Mouse (Mus musculus): ENCODE measurements around the gene Otud7a. TPM values are rescaled to one million over a fixed set of nuclear protein-coding genes. Genes with fewer than 3 reads are reported as not detected.

Gene Otud7a
- polyA plus RNA-seq, 1 experiment from 2014 or later, result 0.48 TPM

DNA sequence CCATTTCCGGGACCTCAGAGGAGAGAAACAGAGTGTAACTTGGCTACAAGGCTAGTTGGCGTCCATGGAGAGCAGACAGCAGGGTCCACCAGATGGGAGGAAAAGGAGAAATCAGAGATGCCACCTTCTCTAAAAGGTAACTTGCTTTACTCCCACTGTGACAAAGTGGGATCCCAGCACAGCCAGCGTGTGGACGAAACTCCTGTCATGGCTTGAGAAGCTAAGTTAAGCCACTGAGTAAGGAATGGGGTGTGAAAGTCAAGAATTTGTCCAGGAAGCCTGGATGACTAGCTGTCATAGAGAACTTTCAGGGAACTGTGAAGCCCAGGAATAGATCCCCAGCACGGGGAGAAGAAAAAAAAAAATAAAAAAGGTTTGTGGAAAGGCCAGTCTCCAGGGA is 232.1 kb downstream of the Otud7a start:
- Histone ChIP-seq H3K36me3 (ENCODE audit: control insufficient read depth, insufficient read depth, low read length) (no peaks in the 10 kb centered on the region), H3K4me2 (replicated peaks; ENCODE audit: low read depth, low read length) (no peak overlapping the region), H3K9me3 (ENCODE audit: control insufficient read depth, low read depth, low read length) (no peaks in the 10 kb centered on the region), H3K27me3 (ENCODE audit: control insufficient read depth, insufficient read depth, low read length) (no peaks in the 10 kb centered on the region), H3K4me1 (ENCODE audit: control insufficient read depth, insufficient read depth, low read length) (no peaks in the 10 kb centered on the region), H3K27ac (ENCODE audit: low read length) (no peak overlapping the region), H3K9ac (replicated peaks; ENCODE audit: low read depth, low read length) (no peak overlapping the region), H3K4me3 (ENCODE audit: low read depth, low read length) (no peak overlapping the region)
- ATAC-seq (ENCODE audit: insufficient number of reproducible peaks, insufficient read depth, low FRiP score, low read depth), result no peak
- 85% methylated on average over 5 of the region's 5 CpGs for WGBS

DNA sequence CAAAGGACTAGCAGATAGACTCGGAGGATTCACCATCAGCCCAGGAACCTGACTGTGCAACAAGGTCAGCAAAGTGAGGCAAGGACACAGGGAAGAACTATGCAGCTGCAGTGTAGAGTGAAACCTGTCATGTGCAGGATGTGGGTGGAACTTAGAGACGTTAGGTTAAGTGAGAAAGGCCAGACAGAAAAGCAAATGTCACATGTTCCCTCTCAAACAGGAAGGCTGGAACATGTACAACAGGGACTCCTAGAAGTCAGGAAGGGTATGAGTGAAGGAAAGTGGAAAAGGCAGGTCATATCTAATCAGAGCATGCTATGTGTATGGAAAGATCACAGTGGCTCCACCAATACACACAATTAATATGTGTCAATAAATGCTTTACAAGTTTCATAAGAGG is 232.6 kb downstream of the Otud7a start:
- Histone ChIP-seq H3K9ac (replicated peaks; ENCODE audit: low read depth, low read length) (no peak overlapping the region), H3K4me1 (ENCODE audit: control insufficient read depth, insufficient read depth, low read length) (no peaks in the 10 kb centered on the region)
- WGBS, result 42% methylated on average over 2 of the region's 2 CpGs

DNA sequence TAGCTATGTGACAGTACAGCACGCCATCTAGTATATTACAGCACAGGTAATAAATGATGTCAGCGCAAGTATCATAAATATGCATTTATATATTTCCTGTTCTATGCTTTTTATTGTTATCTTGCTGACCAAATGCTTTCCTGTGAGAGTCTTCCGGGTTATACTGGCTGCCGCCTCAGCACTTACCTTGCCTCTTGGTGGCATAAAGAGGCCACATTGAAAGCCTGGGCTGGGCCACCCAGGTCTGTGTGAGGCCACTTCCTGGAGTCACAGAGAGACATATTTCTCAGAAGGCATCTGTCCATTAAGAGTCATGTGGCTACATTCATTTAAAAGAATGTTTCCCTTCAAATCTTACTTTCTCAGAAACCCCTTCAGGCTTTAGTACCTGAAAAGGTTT is 242.5 kb downstream of the Otud7a start:
- no peaks in the 10 kb centered on the region for H3K27me3 ChIP-seq (ENCODE audit: control insufficient read depth, insufficient read depth, low read length)

More for the DNA sequence above, 232.6 kb downstream of the Otud7a start:
- ATAC-seq (ENCODE audit: insufficient number of reproducible peaks, insufficient read depth, low FRiP score, low read depth), result no peak
- H3K27me3 ChIP-seq (ENCODE audit: control insufficient read depth, insufficient read depth, low read length), result no peaks in the 10 kb centered on the region
- no peak overlapping the region for H3K27ac ChIP-seq (ENCODE audit: low read length)
- no peak overlapping the region for H3K4me2 ChIP-seq (replicated peaks; ENCODE audit: low read depth, low read length)
- H3K36me3 ChIP-seq (ENCODE audit: control insufficient read depth, insufficient read depth, low read length), result no peaks in the 10 kb centered on the region
- H3K4me3 ChIP-seq (ENCODE audit: low read depth, low read length), result no peak overlapping the region
- H3K9me3 ChIP-seq (ENCODE audit: control insufficient read depth, low read depth, low read length), result no peaks in the 10 kb centered on the region

DNA sequence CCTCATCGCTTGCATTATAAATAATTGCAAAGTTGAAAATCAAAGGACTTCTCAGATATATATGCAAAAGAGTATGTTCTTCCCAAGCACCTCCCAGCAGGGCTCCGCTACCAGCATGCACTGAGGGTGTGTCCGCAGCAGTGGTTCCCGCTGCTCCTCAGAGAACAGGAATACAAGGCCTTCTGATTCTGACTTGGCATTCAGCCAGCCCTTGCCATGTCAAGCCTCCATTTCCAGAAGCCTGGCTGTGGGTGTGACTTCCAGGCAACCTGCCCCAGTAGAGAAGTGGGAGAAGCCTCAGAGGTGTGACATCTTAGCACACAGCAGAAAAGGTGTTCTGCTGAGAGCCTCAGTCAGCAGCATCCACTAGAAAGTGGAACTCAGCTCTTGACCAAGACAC is 253.4 kb downstream of the Otud7a start:
- no peaks in the 10 kb centered on the region for H3K27me3 ChIP-seq (ENCODE audit: control insufficient read depth, insufficient read depth, low read length)
- H3K27ac ChIP-seq (ENCODE audit: low read length), result no peak overlapping the region
- no peak overlapping the region for H3K4me2 ChIP-seq (replicated peaks; ENCODE audit: low read depth, low read length)
- no peak overlapping the region for H3K9ac ChIP-seq (replicated peaks; ENCODE audit: low read depth, low read length)
- no peak overlapping the region for H3K4me3 ChIP-seq (ENCODE audit: low read depth, low read length)
- no peaks in the 10 kb centered on the region for H3K36me3 ChIP-seq (ENCODE audit: control insufficient read depth, insufficient read depth, low read length)
- WGBS, result 71% methylated on average over 4 of the region's 4 CpGs
- no peak for ATAC-seq (ENCODE audit: insufficient number of reproducible peaks, insufficient read depth, low FRiP score, low read depth)
- H3K9me3 ChIP-seq (ENCODE audit: control insufficient read depth, low read depth, low read length), result no peaks in the 10 kb centered on the region
- H3K4me1 ChIP-seq (ENCODE audit: control insufficient read depth, insufficient read depth, low read length), result no peaks in the 10 kb centered on the region

More for the DNA sequence above, 242.5 kb downstream of the Otud7a start:
- Histone ChIP-seq H3K4me3 (ENCODE audit: low read depth, low read length) (no peak overlapping the region), H3K27ac (ENCODE audit: low read length) (no peak overlapping the region), H3K9me3 (ENCODE audit: control insufficient read depth, low read depth, low read length) (no peaks in the 10 kb centered on the region), H3K4me2 (replicated peaks; ENCODE audit: low read depth, low read length) (no peak overlapping the region), H3K9ac (replicated peaks; ENCODE audit: low read depth, low read length) (no peak overlapping the region), H3K36me3 (ENCODE audit: control insufficient read depth, insufficient read depth, low read length) (no peaks in the 10 kb centered on the region), H3K4me1 (ENCODE audit: control insufficient read depth, insufficient read depth, low read length) (no peaks in the 10 kb centered on the region)
- ATAC-seq (ENCODE audit: insufficient number of reproducible peaks, insufficient read depth, low FRiP score, low read depth), result no peak
- 78% methylated on average over 4 of the region's 4 CpGs for WGBS

DNA sequence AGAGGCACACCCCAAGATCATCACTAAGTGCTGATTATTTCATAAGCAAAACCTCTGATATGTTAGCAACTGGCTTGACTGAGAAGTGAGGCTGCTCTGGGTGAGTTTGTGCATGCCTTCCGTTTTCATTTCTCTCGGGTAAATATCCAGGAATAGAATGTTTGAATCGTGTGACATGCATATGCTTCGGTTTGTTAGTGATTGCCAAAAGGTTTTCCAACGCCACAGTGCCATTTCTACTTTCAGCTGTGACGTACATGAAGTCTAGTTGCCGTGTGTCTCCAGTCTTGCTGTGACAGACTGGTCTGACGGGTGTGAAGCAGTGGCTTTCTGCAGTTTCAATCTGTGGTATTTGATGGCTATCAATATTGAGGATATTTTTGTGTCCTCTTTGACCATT is 273.4 kb downstream of the Otud7a start:
- 84% methylated on average over 8 of the region's 8 CpGs for WGBS
- Histone ChIP-seq H3K9me3 (ENCODE audit: control insufficient read depth, low read depth, low read length) (no peaks in the 10 kb centered on the region), H3K4me1 (ENCODE audit: control insufficient read depth, insufficient read depth, low read length) (no peaks in the 10 kb centered on the region), H3K4me2 (replicated peaks; ENCODE audit: low read depth, low read length) (no peak overlapping the region), H3K27ac (ENCODE audit: low read length) (no peak overlapping the region), H3K9ac (replicated peaks; ENCODE audit: low read depth, low read length) (no peak overlapping the region), H3K4me3 (ENCODE audit: low read depth, low read length) (no peak overlapping the region), H3K36me3 (ENCODE audit: control insufficient read depth, insufficient read depth, low read length) (no peaks in the 10 kb centered on the region), H3K27me3 (ENCODE audit: control insufficient read depth, insufficient read depth, low read length) (no peaks in the 10 kb centered on the region)
- no peak for ATAC-seq (ENCODE audit: insufficient number of reproducible peaks, insufficient read depth, low FRiP score, low read depth)

DNA sequence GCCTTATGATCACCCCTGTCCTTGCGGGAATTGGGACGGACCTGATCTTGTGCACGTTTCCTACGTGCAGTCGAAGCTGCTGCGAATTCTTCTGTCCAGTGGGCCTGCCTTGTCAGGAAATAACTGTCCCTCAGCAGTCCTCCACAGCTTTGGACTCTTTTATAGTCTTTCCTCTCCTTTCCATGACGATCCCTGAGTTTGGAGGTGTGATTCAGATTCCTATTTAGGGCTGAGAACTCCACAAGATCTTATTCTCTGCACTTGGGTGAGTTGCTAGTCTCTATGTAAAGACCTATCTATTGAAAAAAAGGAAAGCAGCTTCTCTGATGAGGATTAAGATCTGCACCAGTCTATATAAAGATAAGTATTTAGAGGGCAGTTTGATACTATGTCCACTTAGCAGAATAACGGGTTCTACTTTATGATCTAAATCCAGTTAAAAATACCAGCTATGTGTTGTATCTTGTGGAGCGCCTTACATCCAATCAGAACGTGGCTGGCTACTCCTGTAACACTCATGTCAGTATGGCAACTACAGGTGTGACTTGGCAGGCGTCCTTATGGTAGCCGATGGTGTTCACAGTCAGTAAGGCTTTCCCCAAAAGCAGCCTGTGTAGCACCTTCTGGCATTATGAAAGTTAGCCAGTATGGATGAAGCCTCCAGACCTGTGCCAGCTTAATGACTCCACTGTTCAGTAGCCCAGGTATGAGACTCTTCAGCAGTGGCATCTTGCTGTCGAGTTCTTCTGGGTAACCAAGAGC is 274.8 kb downstream of the Otud7a start:
- H3K36me3 ChIP-seq (ENCODE audit: control insufficient read depth, insufficient read depth, low read length), result no peaks in the 10 kb centered on the region
- no peaks in the 10 kb centered on the region for H3K9me3 ChIP-seq (ENCODE audit: control insufficient read depth, low read depth, low read length)
- WGBS, result 85% methylated on average over 13 of the region's 13 CpGs
- no peak overlapping the region for H3K4me2 ChIP-seq (replicated peaks; ENCODE audit: low read depth, low read length)
- no peak overlapping the region for H3K27ac ChIP-seq (ENCODE audit: low read length)
- no peak overlapping the region for H3K9ac ChIP-seq (replicated peaks; ENCODE audit: low read depth, low read length)
- no peak for ATAC-seq (ENCODE audit: insufficient number of reproducible peaks, insufficient read depth, low FRiP score, low read depth)
- H3K4me1 ChIP-seq (ENCODE audit: control insufficient read depth, insufficient read depth, low read length), result no peaks in the 10 kb centered on the region
- no peaks in the 10 kb centered on the region for H3K27me3 ChIP-seq (ENCODE audit: control insufficient read depth, insufficient read depth, low read length)
- H3K4me3 ChIP-seq (ENCODE audit: low read depth, low read length), result no peak overlapping the region

DNA sequence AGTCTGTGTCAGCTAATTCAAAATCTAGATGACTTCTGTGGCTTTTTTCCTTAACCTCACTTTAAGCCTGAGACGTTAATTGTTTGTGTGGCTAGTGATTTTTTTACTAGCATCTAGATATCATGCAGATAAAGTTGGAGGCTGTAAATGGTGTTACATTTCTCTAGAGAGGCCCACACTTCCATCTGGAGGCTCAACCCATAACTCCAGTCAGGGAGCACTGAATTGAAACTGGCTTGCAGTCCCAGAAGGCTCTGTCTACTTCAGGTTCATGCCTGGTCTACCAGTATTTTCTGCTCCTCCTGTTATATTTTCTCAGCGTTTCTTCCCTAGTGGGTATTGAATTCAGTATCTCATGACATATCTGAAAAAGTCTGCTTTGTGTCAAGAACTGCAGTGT is 276.1 kb downstream of the Otud7a start:
- H3K27ac ChIP-seq (ENCODE audit: low read length), result no peak overlapping the region
- no peaks in the 10 kb centered on the region for H3K27me3 ChIP-seq (ENCODE audit: control insufficient read depth, insufficient read depth, low read length)
- no peak overlapping the region for H3K4me3 ChIP-seq (ENCODE audit: low read depth, low read length)
- no peaks in the 10 kb centered on the region for H3K9me3 ChIP-seq (ENCODE audit: control insufficient read depth, low read depth, low read length)
- no peak overlapping the region for H3K4me2 ChIP-seq (replicated peaks; ENCODE audit: low read depth, low read length)
- H3K9ac ChIP-seq (replicated peaks; ENCODE audit: low read depth, low read length), result no peak overlapping the region
- 53% methylated on average over 2 of the region's 2 CpGs for WGBS
- H3K4me1 ChIP-seq (ENCODE audit: control insufficient read depth, insufficient read depth, low read length), result no peaks in the 10 kb centered on the region
- H3K36me3 ChIP-seq (ENCODE audit: control insufficient read depth, insufficient read depth, low read length), result no peaks in the 10 kb centered on the region
- ATAC-seq (ENCODE audit: insufficient number of reproducible peaks, insufficient read depth, low FRiP score, low read depth), result no peak

DNA sequence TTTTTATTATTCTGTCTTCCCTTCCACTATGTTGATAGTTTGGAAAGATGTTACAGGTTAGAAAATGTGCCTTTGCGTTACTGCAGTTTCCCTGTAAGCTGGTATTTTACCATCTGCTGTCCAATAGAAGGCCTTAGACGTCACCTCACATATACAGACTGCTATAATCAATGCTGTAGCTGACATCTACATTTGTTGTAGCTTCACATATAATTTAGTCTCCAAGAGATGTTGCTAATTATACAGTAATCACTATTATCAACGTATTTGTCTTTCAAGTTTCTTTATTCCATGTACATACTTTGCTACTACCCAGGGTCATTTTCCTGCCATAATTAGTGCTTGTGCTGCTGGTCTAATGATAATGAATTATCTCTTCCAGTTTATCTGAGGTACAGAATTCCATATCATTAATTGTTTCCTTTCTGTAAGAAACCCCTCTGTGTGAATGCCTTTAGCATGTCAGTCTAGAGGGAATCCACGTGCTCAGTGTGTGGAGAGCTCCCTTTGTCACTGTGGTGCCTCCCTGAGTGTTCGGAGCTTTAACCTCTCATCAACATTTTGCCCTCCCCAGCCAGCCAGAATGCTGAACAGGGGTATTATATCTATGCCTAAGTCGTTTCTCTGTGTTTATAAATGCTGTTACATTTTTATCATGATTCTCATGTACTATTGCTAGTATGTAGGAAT is 280.6 kb downstream of the Otud7a start:
- H3K9me3 ChIP-seq (ENCODE audit: control insufficient read depth, low read depth, low read length), result no peaks in the 10 kb centered on the region
- no peak overlapping the region for H3K27ac ChIP-seq (ENCODE audit: low read length)
- no peak overlapping the region for H3K4me2 ChIP-seq (replicated peaks; ENCODE audit: low read depth, low read length)
- no peaks in the 10 kb centered on the region for H3K4me1 ChIP-seq (ENCODE audit: control insufficient read depth, insufficient read depth, low read length)
- H3K4me3 ChIP-seq (ENCODE audit: low read depth, low read length), result no peak overlapping the region
- no peak overlapping the region for H3K9ac ChIP-seq (replicated peaks; ENCODE audit: low read depth, low read length)
- no peaks in the 10 kb centered on the region for H3K27me3 ChIP-seq (ENCODE audit: control insufficient read depth, insufficient read depth, low read length)
- ATAC-seq (ENCODE audit: insufficient number of reproducible peaks, insufficient read depth, low FRiP score, low read depth), result no peak
- H3K36me3 ChIP-seq (ENCODE audit: control insufficient read depth, insufficient read depth, low read length), result no peaks in the 10 kb centered on the region
- WGBS, result 65% methylated on average over 6 of the region's 6 CpGs
